Mouse (Mus musculus): ENCODE measurements around the gene Enho. TPM values are rescaled to one million over a fixed set of nuclear protein-coding genes. Genes with fewer than 3 reads are reported as not detected.

Gene Enho
- total and polyA plus RNA-seq, 3 experiments, result 8.1 to 22.3 (median 8.3) TPM

- TF ChIP-seq CTCF (IDR thresholded peaks at IDR 0.05) (no peak), EP300 (IDR thresholded peaks at IDR 0.05; ENCODE audit: insufficient read depth, low read depth, low read length) (no peak), POLR2A (IDR thresholded peaks at IDR 0.05; ENCODE audit: insufficient read depth, low read depth, low read length) (no peak)
- 57% methylated on average over 7 of the region's 7 CpGs for WGBS
- H3K27me3 ChIP-seq (ENCODE audit: control insufficient read depth, insufficient read depth, low read length), result no peaks in the 10 kb centered on the region
Observed at GRCm38 (mm10) chr4:41648627-41649026, 8.5 kb upstream of the Enho start.

GRCm38 (mm10) chr4:41648157-41648556, 8.0 kb upstream of the Enho start:
- intact Hi-C loops (cut with DNase I), result no loop called here
- Histone ChIP-seq H3K27ac (no peak overlapping the region), H3K4me3 (no peak overlapping the region), H3K79me2 (replicated peaks; ENCODE audit: control insufficient read depth, insufficient read depth, low read length) (no peaks in the 10 kb centered on the region), H3K9ac (ENCODE audit: low read depth, low read length) (no peak overlapping the region), H3K36me3 (ENCODE audit: control insufficient read depth, insufficient read depth, low read length) (no peaks in the 10 kb centered on the region), H3K27me3 (ENCODE audit: control insufficient read depth, insufficient read depth, low read length) (no peaks in the 10 kb centered on the region), H3K4me1 (ENCODE audit: control insufficient read depth, insufficient read depth, low read length) (no peaks in the 10 kb centered on the region)
- TF ChIP-seq POLR2A (IDR thresholded peaks at IDR 0.05; ENCODE audit: insufficient read depth, low read depth, low read length), result no peak
- no peak for TF ChIP-seq CTCF (IDR thresholded peaks at IDR 0.05)
- TF ChIP-seq EP300 (IDR thresholded peaks at IDR 0.05; ENCODE audit: insufficient read depth, low read depth, low read length), result no peak
- WGBS, result 71% methylated on average over 4 of the region's 4 CpGs
- DNase-seq, result no peak

More at GRCm38 (mm10) chr4:41648627-41649026, 8.5 kb upstream of the Enho start:
- H3K4me1 ChIP-seq (ENCODE audit: control insufficient read depth, insufficient read depth, low read length), result no peaks in the 10 kb centered on the region
- no peak overlapping the region for H3K9ac ChIP-seq (ENCODE audit: low read depth, low read length)
- H3K36me3 ChIP-seq (ENCODE audit: control insufficient read depth, insufficient read depth, low read length), result no peaks in the 10 kb centered on the region
- intact Hi-C loops (cut with DNase I), result no loop called here
- DNase-seq, result no peak
- H3K4me3 ChIP-seq, result no peak overlapping the region
- H3K27ac ChIP-seq, result no peak overlapping the region
- no peaks in the 10 kb centered on the region for H3K79me2 ChIP-seq (replicated peaks; ENCODE audit: control insufficient read depth, insufficient read depth, low read length)

GRCm38 (mm10) chr4:41645488-41645887, 5.4 kb upstream of the Enho start:
- Histone ChIP-seq H3K4me1 (ENCODE audit: control insufficient read depth, insufficient read depth, low read length) (no peaks in the 10 kb centered on the region), H3K9ac (ENCODE audit: low read depth, low read length) (no peak overlapping the region), H3K4me3 (no peak overlapping the region), H3K27ac (no peak overlapping the region), H3K36me3 (ENCODE audit: control insufficient read depth, insufficient read depth, low read length) (no peaks in the 10 kb centered on the region), H3K27me3 (ENCODE audit: control insufficient read depth, insufficient read depth, low read length) (no peaks in the 10 kb centered on the region), H3K79me2 (replicated peaks; ENCODE audit: control insufficient read depth, insufficient read depth, low read length) (no peaks in the 10 kb centered on the region)
- DNase-seq, result no peak
- peak; percentile 64 for TF ChIP-seq CTCF (IDR thresholded peaks at IDR 0.05)
- TF ChIP-seq POLR2A (IDR thresholded peaks at IDR 0.05; ENCODE audit: insufficient read depth, low read depth, low read length), result no peak
- 12% methylated on average over 5 of the region's 5 CpGs for WGBS
- intact Hi-C loops (cut with DNase I), result no loop called here

- no peaks in the 10 kb centered on the region for H3K36me3 ChIP-seq (ENCODE audit: control insufficient read depth, insufficient read depth, low read length)
- 93% methylated on average over 6 of the region's 6 CpGs for WGBS
- no peak overlapping the region for H3K27ac ChIP-seq
- intact Hi-C loops (cut with DNase I), result no loop called here
- no peak overlapping the region for H3K4me3 ChIP-seq
- H3K27me3 ChIP-seq (ENCODE audit: control insufficient read depth, insufficient read depth, low read length), result no peaks in the 10 kb centered on the region
- H3K79me2 ChIP-seq (replicated peaks; ENCODE audit: control insufficient read depth, insufficient read depth, low read length), result no peaks in the 10 kb centered on the region
- TF ChIP-seq POLR2A (IDR thresholded peaks at IDR 0.05; ENCODE audit: insufficient read depth, low read depth, low read length) (no peak), CTCF (IDR thresholded peaks at IDR 0.05) (no peak), EP300 (IDR thresholded peaks at IDR 0.05; ENCODE audit: insufficient read depth, low read depth, low read length) (no peak)
- peaks cover 4% of the 10 kb centered on the region for H3K4me1 ChIP-seq (ENCODE audit: control insufficient read depth, insufficient read depth, low read length)
- no peak for DNase-seq
- no peak overlapping the region for H3K9ac ChIP-seq (ENCODE audit: low read depth, low read length)
Observed at GRCm38 (mm10) chr4:41641199-41641822, 1.2 kb upstream of the Enho start.

- Histone ChIP-seq H3K27me3 (ENCODE audit: control insufficient read depth, insufficient read depth, low read length) (no peaks in the 10 kb centered on the region), H3K27ac (peak overlapping the region; percentile 71), H3K79me2 (replicated peaks; ENCODE audit: control insufficient read depth, insufficient read depth, low read length) (no peaks in the 10 kb centered on the region), H3K4me3 (peak overlapping the region; percentile 63), H3K4me1 (ENCODE audit: control insufficient read depth, insufficient read depth, low read length) (peaks cover 5% of the 10 kb centered on the region), H3K9ac (ENCODE audit: low read depth, low read length) (peak overlapping the region; percentile 77), H3K36me3 (ENCODE audit: control insufficient read depth, insufficient read depth, low read length) (no peaks in the 10 kb centered on the region)
- 45% methylated on average over 10 of the region's 10 CpGs for WGBS
- DNase-seq, result no peak
- TF ChIP-seq CTCF (IDR thresholded peaks at IDR 0.05), result no peak
- no peak for TF ChIP-seq POLR2A (IDR thresholded peaks at IDR 0.05; ENCODE audit: insufficient read depth, low read depth, low read length)
- no peak for TF ChIP-seq EP300 (IDR thresholded peaks at IDR 0.05; ENCODE audit: insufficient read depth, low read depth, low read length)
- intact Hi-C loops (cut with DNase I), result no loop called here
Observed at GRCm38 (mm10) chr4:41639214-41639841, 796 bp downstream of the Enho start.

- Histone ChIP-seq H3K4me3 (no peak overlapping the region), H3K27ac (no peak overlapping the region), H3K9ac (ENCODE audit: low read depth, low read length) (no peak overlapping the region), H3K27me3 (ENCODE audit: control insufficient read depth, insufficient read depth, low read length) (no peaks in the 10 kb centered on the region), H3K79me2 (replicated peaks; ENCODE audit: control insufficient read depth, insufficient read depth, low read length) (no peaks in the 10 kb centered on the region), H3K4me1 (ENCODE audit: control insufficient read depth, insufficient read depth, low read length) (peaks cover 5% of the 10 kb centered on the region), H3K36me3 (ENCODE audit: control insufficient read depth, insufficient read depth, low read length) (no peaks in the 10 kb centered on the region)
- 94% methylated on average over 6 of the region's 6 CpGs for WGBS
- intact Hi-C loops (cut with DNase I), result no loop called here
- TF ChIP-seq EP300 (IDR thresholded peaks at IDR 0.05; ENCODE audit: insufficient read depth, low read depth, low read length), result no peak
- no peak for TF ChIP-seq POLR2A (IDR thresholded peaks at IDR 0.05; ENCODE audit: insufficient read depth, low read depth, low read length)
- TF ChIP-seq CTCF (IDR thresholded peaks at IDR 0.05), result no peak
- no peak for DNase-seq
Observed at GRCm38 (mm10) chr4:41638828-41639213, 1.3 kb downstream of the Enho start.

Measured in heart, adult 2 months (tissue).